Mouse (Mus musculus): ENCODE results near the gene Vamp2. TPM values are rescaled to one million over a fixed set of nuclear protein-coding genes. Genes with fewer than 3 reads are reported as not detected.
A peak's percentile ranks its signal among the peaks of the same experiment; 100 is the strongest.

The Vamp2 gene
- polyA plus RNA-seq, 2 experiments, result 89.8 to 199 TPM

DNA sequence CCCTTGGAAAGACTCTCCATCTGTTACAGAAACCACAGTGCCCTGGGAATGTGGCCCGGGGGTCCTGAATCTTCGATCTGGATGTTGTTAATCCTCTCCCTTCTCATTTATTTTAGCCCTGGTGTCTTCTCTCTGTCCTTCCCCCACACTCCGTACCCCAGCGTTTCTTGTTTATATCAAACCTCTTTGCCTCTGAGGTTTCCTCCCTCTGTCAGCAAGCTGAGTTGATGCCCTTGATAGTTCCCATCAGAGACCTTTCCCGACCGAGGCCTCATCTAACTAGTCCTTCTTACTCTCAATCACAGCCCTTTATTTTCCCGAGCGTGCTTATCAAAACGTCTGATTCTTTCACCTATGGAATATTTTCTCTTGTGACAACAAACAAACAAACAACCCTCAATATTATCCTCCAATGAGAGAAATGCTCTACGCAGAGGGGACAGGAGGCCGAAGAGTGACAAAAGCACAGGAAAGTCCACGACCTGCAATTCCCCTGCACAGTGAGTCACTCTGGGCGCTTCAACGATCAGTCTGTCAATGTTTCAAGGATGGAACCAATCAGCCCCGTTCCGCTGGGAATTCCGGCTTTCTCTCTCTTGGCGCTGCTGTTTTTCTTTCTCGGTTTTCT is 29.4 kb upstream of the Vamp2 start:
- Histone ChIP-seq H3K4me2 (replicated peaks; ENCODE audit: low read depth, low read length, severe bottlenecking) (peak overlapping the region; percentile 53), H3K27ac (replicated peaks; ENCODE audit: low read depth, low read length) (peak overlapping the region; percentile 40), H3K9ac (ENCODE audit: low read depth, low read length, severe bottlenecking) (peak overlapping the region; percentile 67), H3K9me3 (ENCODE audit: control insufficient read depth, low read length) (no peaks in the 10 kb centered on the region), H3K27me3 (ENCODE audit: control insufficient read depth, insufficient read depth, low read length) (no peaks in the 10 kb centered on the region), H3K4me3 (replicated peaks; ENCODE audit: low read length) (peak overlapping the region; percentile 54), H3K4me1 (ENCODE audit: control insufficient read depth, insufficient read depth, low read length) (peaks cover 18% of the 10 kb centered on the region), H3K36me3 (ENCODE audit: control insufficient read depth, insufficient read depth, low read length) (peaks cover 2% of the 10 kb centered on the region; the same call in 1 of the 2 replicates)
- DNase-seq (ENCODE audit: low spot score) (no peak), ATAC-seq (ENCODE audit: low FRiP score, low read depth) (no peak)
- TF ChIP-seq POLR2A (IDR thresholded peaks at IDR 0.05; ENCODE audit: borderline replicate concordance, extremely low read depth, insufficient read depth, insufficient read length), result no peak
- WGBS, result 3% methylated on average over 19 of the region's 19 CpGs

DNA sequence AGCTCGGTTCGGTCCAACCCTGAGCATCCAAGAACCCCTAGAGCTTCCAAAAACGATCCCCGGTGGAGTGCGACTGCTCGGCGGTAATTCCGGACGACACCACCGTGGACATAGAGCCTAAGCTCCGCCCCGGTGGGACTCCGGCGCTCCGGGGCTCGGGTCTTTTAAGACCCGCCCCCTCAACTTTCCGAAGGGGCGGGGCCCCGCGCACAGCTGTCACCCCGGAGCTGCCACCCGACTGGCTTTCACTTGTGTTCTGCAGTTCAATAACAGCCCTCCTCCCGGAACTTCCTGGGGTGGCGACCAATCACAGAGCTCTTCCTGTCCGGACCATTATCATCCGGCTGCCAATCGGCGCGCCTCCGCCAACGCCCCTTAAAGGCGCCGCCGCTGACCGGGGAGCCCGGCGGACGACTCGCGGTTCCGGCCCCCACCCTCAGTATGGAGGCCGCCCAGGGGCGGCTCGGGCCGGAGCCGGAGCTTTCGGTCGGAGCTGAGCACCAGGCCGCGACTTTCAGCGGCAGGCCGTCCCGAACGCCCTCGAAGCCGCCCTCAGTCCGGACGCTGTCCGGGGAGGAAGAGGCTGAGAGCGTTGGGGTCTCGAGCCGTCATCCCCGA is 28.8 kb upstream of the Vamp2 start, which contains the start of gene Borcs6:
TSS of gene Borcs6 (plus strand) at position 361 of the 618 bp plus-strand sequence.
- H3K4me3 ChIP-seq (replicated peaks; ENCODE audit: low read length), result peak within 1 kb of the TSS; percentile 54
- H3K4me2 ChIP-seq (replicated peaks; ENCODE audit: low read depth, low read length, severe bottlenecking), result peak within 1 kb of the TSS; percentile 87
- H3K27me3 ChIP-seq (ENCODE audit: control insufficient read depth, insufficient read depth, low read length), result no peaks in the 10 kb centered on the region
- ATAC-seq (ENCODE audit: low FRiP score, low read depth), result peak; percentile 89
- WGBS, result under 1% methylated on average over 58 of the region's 64 CpGs
- peak within 1 kb of the TSS; percentile 67 for H3K9ac ChIP-seq (ENCODE audit: low read depth, low read length, severe bottlenecking)
- peak within 1 kb of the TSS; percentile 40 for H3K27ac ChIP-seq (replicated peaks; ENCODE audit: low read depth, low read length)
- no peaks in the 10 kb centered on the region for H3K36me3 ChIP-seq (ENCODE audit: control insufficient read depth, insufficient read depth, low read length)
- no peaks in the 10 kb centered on the region for H3K9me3 ChIP-seq (ENCODE audit: control insufficient read depth, low read length)
- H3K4me1 ChIP-seq (ENCODE audit: control insufficient read depth, insufficient read depth, low read length), result peaks cover 18% of the 10 kb centered on the region
- peak; percentile 97 for DNase-seq (ENCODE audit: low spot score)
- peak; percentile 60; the same call in 1 of the 2 replicates for TF ChIP-seq POLR2A (IDR thresholded peaks at IDR 0.05; ENCODE audit: borderline replicate concordance, extremely low read depth, insufficient read depth, insufficient read length)

DNA sequence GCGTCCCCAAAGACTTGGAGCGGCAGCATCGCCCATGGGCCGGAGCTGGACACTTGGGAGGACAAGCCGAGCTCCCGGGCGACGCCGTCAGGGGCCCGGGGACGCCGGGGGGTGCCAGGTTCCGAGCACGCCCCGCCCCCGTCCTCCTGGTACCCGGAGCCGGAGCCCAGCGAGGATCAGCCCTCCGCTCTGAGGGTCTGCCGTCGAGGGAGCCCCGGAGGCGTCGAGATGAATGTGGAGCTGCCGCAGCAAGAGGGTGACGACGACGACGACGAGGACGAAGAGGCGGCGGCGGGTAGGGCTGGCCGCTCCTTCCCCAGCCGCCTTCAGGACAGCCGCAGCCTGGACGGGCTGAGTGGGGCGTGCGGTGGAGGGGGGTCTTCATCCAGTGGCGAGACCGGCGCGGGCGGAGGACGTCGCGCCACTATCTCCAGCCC is 28.3 kb upstream of the Vamp2 start:
- H3K36me3 ChIP-seq (ENCODE audit: control insufficient read depth, insufficient read depth, low read length), result no peaks in the 10 kb centered on the region
- peak overlapping the region; percentile 34 for H3K27ac ChIP-seq (replicated peaks; ENCODE audit: low read depth, low read length)
- H3K9me3 ChIP-seq (ENCODE audit: control insufficient read depth, low read length), result no peaks in the 10 kb centered on the region
- peak overlapping the region; percentile 87 for H3K4me2 ChIP-seq (replicated peaks; ENCODE audit: low read depth, low read length, severe bottlenecking)
- H3K4me3 ChIP-seq (replicated peaks; ENCODE audit: low read length), result peak overlapping the region; percentile 54
- peaks cover 18% of the 10 kb centered on the region for H3K4me1 ChIP-seq (ENCODE audit: control insufficient read depth, insufficient read depth, low read length)
- TF ChIP-seq POLR2A (IDR thresholded peaks at IDR 0.05; ENCODE audit: borderline replicate concordance, extremely low read depth, insufficient read depth, insufficient read length), result no peak
- peak overlapping the region; percentile 64 for H3K9ac ChIP-seq (ENCODE audit: low read depth, low read length, severe bottlenecking)
- DNase-seq (ENCODE audit: low spot score), result no peak
- no peak for ATAC-seq (ENCODE audit: low FRiP score, low read depth)
- no peaks in the 10 kb centered on the region for H3K27me3 ChIP-seq (ENCODE audit: control insufficient read depth, insufficient read depth, low read length)
- WGBS, result 0% methylated on average over 15 of the region's 49 CpGs

DNA sequence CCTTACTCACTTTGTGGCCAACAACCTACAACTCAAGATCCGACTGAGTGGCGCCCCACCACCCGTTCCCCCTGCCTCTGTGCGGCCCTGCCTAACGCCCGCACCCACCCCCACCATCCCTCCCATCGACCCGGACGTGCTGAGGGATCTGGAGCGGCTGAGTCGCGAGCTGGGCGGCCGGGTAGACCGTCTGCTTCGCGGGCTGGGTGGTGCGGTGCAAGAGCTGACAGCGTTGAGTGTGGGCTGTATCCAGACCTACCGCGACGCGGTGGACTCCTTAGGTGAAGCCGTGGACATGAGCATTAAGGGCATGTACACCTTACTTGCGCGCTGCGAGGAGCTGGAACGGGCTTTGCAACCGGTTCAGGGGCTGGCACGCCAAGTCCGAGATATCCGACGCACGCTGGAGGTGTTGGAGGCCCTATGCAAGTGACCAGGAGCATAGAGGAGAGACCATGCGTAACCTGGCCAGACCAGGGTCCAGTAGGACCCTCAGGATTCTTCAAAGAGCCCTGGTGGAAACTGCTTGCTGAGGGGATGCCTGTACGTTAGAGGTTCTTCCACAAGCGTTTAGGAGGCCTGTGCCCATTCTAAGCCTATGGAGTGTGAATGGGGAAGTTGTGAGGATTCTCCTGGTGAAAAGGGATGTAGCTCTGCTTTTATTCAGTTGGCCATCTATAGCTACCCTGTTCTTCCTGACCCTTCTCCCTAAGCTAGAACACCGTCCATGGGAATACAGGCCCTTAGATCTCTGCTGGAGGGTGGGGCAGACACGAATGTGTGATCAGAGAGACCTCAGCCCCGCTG is 27.6 kb upstream of the Vamp2 start:
- Histone ChIP-seq H3K9ac (ENCODE audit: low read depth, low read length, severe bottlenecking) (peak overlapping the region; percentile 64), H3K36me3 (ENCODE audit: control insufficient read depth, insufficient read depth, low read length) (no peaks in the 10 kb centered on the region), H3K4me1 (ENCODE audit: control insufficient read depth, insufficient read depth, low read length) (peaks cover 18% of the 10 kb centered on the region), H3K27ac (replicated peaks; ENCODE audit: low read depth, low read length) (peak overlapping the region; percentile 34), H3K27me3 (ENCODE audit: control insufficient read depth, insufficient read depth, low read length) (no peaks in the 10 kb centered on the region), H3K4me2 (replicated peaks; ENCODE audit: low read depth, low read length, severe bottlenecking) (peak overlapping the region; percentile 87), H3K4me3 (replicated peaks; ENCODE audit: low read length) (peak overlapping the region; percentile 54), H3K9me3 (ENCODE audit: control insufficient read depth, low read length) (no peaks in the 10 kb centered on the region)
- no peak for DNase-seq (ENCODE audit: low spot score)
- 3% methylated on average over 33 of the region's 40 CpGs for WGBS
- ATAC-seq (ENCODE audit: low FRiP score, low read depth), result no peak
- TF ChIP-seq POLR2A (IDR thresholded peaks at IDR 0.05; ENCODE audit: borderline replicate concordance, extremely low read depth, insufficient read depth, insufficient read length), result no peak

DNA sequence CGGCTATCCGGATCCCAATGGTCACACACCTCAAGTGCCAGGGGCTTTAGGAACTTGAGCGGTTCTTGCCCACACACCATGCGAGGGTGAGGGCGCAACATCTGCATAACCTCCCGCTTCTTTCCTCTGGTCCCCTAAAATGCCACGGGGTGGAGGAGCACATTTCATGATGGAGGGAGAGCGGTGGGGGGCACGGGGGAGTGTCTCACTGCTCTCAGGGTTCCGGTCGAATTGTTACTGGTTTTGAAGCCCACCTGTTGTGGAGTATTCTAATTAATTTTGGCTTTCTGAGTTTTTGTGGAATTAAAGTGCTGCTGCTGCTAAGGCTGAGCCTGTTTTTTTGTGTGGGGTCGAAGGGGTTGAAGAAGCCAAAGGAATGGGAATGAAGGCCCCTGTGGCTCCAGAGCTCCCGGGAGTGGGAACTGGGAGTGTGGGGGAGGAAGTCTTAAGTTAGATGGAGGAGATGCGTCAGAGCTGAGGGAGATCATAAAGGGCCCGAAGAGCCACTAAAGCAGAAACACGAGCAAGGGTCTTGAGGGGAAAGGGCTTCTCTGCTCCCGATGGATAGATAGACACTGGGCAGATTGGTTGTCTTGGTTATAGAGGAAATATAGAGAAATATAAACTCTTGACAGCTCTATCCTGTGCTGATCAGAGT is 26.9 kb upstream of the Vamp2 start:
- H3K36me3 ChIP-seq (ENCODE audit: control insufficient read depth, insufficient read depth, low read length), result no peaks in the 10 kb centered on the region
- no peaks in the 10 kb centered on the region for H3K9me3 ChIP-seq (ENCODE audit: control insufficient read depth, low read length)
- peak overlapping the region; percentile 54 for H3K4me3 ChIP-seq (replicated peaks; ENCODE audit: low read length)
- H3K4me2 ChIP-seq (replicated peaks; ENCODE audit: low read depth, low read length, severe bottlenecking), result peak overlapping the region; percentile 87
- H3K4me1 ChIP-seq (ENCODE audit: control insufficient read depth, insufficient read depth, low read length), result peaks cover 19% of the 10 kb centered on the region
- no peak overlapping the region for H3K27ac ChIP-seq (replicated peaks; ENCODE audit: low read depth, low read length)
- DNase-seq (ENCODE audit: low spot score) (no peak), ATAC-seq (ENCODE audit: low FRiP score, low read depth) (no peak)
- H3K9ac ChIP-seq (ENCODE audit: low read depth, low read length, severe bottlenecking), result peak overlapping the region; percentile 64; the same call in 1 of the 2 replicates
- WGBS, result 12% methylated on average over 17 of the region's 17 CpGs
- no peak for TF ChIP-seq POLR2A (IDR thresholded peaks at IDR 0.05; ENCODE audit: borderline replicate concordance, extremely low read depth, insufficient read depth, insufficient read length)
- H3K27me3 ChIP-seq (ENCODE audit: control insufficient read depth, insufficient read depth, low read length), result no peaks in the 10 kb centered on the region
